Mouse (Mus musculus) spleen, embryonic (tissue): Measurements from ENCODE around the gene Prkcq.
"Not testable (repeated sequence)": the region's sequence is repeated elsewhere in the genome, so short reads cannot be mapped to it uniquely, and the experiment has no call there.

Experiments
- CTCF ChIA-PET: fragments of 350-600 bp; sonication (Branson Sonifier 250); formaldehyde crosslinking; loops from one replicate; lab custom pipeline; 2022; lab: Charles Lee

Prkcq gene

DNA sequence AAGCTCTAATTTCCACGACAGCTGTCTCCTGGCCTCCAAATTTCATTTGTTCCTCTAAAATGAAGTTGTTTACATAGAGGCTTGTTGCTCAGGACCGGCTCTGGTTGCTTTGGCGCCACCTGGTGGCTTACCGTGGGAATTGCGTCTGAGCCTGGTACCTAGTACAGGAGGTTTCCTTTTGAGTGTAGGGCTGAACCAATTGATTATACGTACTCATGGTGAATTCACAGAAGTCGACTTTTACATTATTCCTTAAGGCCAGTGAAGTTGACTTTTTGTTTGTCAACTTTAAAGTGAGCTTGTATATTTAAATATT is 116.6 kb downstream of the Prkcq start:
- CTCF ChIA-PET = interaction anchor here (0.5 kb wide), 1 partner anchor 222 kb away, joined by 4 read pairs; no protein-coding TSS in a partner anchor

DNA sequence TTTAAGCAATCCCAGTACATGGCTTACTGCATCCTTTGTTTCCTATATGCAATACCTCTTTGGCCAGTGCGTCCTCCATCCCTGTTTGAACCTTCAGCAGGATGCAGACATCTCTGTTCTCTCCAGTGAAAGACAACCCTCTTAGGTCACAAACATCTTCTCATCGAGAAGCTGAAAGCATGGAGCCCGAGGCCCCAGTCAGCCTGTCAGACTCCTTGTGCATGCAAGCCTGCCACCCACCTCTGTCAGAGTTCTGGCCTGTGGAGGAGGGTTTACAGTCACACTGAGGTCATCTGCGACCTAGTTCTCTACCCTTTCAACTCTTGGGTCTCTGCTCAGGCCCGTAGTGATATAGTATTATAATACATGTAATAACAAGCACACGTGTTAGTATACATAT is 119.0 kb downstream of the Prkcq start:
- CTCF ChIA-PET = no interaction called here

DNA sequence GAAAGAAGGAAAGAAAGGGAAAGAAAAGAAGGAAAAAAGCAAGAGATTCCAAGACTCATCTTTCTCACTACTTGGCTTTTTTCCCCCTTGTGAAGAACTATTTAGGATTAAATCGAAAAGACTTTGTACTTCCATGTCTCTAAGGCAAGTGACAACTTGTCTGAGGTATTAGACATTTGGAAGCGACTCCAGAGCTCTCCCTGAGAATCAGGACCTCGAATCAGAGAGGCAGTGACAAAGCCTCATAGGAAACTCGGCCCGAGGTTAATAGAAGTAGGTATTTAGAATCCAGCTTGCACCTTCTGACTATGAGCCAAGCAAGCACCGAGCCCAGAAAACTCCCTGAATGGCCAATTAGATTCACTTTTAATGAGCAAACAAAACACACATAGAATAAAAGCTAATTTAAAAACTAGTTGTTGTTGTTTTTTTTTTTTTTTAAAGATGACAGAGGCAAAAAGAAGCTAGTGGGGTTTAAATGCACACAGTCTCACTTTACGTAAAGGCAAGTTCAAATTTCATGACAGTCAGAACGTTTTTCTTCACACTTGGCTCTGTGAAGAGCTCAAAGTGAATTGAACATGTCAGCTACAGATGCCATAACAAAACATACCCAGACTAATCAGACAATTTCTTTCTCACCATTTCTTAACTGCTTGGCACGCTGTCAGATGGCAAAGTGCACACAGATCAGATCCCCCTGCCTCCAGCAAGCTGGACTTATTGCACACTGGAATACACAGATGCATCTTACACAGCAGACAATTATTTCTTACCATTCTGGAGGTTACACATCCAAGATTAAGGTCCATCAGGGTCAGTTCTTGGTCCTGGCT is 119.9 kb downstream of the Prkcq start:
- CTCF ChIA-PET = interaction anchor here (0.7 kb wide), 1 partner anchor 81 kb away, joined by 9 read pairs; no protein-coding TSS in a partner anchor

DNA sequence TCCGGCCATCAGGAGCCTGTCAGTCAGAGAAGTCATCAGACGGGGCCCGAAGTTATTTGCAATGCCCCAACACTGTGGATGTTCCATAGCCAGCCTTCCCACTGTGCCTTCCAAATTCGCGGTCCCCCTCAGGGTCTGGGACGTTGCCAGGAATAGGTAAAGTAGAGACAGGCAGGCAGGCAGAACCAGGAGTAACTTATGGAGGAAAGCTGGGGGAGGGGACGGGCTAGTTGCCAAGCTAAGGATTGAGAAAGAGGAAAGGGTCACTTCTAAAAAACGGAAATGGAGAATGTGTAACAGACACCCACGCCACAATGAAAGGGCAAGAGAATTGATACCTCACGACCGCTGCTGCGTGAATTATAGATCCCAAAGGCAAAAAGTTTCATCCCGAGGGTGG is 121.2 kb downstream of the Prkcq start:
- CTCF ChIA-PET = no interaction called here

DNA sequence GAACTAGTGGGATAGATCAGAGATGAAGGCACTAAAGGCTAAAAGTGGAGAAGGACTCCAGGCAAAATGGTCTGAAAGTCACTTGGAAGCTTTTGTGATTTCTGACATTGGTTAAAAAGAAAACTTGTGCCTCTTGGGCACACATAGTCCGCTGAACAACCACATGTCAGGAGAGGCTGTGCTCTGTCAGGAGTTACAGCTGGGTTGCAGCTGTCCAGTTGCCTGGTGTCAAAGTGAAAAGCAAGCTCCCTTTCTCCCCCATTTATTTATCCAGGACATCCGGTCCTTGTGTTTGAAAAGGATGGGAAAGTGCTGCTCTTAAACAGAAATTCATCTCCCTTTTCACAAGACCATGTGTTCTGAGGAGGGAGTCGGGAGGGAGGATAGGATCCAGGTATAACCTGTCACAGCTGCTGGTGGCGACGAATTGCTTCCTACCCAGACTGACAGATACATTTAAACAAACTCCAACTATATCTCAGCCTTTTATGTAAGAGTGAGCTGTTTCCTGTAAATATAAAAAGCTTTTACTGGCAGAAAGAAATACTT is 122.8 kb downstream of the Prkcq start:
- CTCF ChIA-PET = no interaction called here

DNA sequence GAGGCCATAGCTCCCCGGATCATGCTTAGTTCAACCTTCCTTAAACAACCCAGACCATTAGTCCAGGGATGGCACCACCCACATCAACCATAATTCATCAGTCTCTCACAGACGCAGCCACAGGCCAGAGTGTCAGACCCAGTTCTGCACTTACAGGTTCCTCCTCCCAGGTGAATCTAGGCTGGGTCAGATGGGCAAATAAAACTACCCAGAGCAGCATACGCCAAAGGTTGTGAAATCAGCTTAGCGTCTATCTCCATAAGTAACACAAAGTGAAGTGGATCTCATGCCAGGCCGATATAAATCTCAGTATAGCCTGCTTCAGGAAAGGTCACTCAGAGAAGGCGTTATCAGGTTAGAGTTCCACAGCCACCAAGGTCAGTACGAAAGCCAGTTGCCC is 126.9 kb downstream of the Prkcq start:
- CTCF ChIA-PET = no interaction called here

DNA sequence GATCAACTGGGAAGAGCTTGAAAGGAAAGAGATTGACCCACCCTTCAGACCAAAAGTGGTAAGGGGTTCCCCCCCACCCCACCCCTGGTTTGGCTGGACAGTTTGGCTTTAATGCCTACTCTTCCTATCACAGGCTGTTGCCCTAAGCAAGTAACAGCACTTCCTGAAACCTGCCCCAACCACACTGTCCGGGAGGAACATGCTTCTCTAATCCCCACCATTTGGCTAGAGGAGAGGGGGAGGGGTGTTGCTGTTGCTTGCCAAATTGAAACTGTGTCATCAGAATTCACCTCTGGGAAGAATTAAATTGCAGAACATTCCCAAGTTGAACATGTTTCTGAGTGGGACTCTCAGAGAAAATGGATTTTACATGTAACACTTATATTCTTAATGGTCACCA is 127.5 kb downstream of the Prkcq start:
- CTCF ChIA-PET = interaction anchor here (0.6 kb wide), 1 partner anchor 466 kb away, joined by 3 read pairs; no protein-coding TSS in a partner anchor

DNA sequence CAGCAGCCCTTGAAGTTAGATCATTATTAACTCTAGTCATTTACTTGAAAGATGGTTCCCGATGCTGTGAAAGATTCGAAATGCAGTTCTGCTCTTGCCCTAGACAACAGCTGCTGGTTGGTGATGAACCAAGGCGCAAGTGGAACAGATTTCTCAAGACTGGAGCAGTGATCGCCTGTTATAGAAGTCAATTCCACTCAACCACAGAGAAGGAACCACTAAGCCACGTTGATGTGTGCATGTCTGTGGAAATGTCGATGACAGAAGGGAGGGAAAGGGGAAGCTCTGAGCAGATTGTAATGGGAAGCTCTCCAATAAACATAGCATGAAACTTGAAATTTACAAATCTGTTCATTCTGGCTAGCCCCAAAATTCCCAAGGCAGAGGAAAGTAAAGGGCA is 128.5 kb downstream of the Prkcq start:
- CTCF ChIA-PET = no interaction called here

DNA sequence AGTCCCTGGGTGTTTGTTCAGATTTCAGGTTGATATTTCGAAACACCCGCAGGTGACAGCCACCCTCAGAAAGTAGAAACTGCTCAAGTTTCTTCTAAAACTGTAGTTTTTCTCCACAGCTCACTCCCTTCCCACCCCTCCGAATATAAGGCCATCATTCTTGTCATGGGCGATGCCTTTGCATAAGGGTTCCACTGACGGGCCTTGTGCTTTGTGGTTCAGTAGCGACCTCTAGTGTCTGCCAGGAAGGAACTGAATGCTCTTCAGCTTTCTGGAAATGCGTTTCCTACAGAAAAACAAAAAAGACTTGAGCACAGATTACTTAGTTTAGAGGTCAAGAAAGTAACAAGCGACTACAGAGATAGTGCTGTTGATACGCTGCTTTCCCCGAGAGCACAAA is 148.3 kb downstream of the Prkcq start:
- CTCF ChIA-PET = no interaction called here

DNA sequence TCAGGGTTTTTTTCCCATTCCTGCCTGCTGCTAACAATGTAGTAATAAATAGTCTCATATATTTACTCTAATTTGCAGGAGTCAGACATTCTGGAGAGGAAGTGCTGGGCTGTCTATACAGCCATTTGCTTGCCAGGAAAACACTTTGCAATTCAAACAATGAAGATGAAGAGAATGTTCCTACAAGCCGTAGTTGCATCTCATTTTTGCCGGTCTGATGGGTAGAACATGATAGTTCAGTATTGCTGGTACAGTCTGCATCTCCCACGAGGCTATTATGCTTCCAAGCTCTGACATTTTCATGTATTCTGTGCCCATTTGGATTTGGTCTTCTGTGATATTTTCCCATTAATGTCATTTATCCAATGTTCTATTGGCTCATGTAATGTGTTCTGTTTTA is 150.5 kb downstream of the Prkcq start:
- CTCF ChIA-PET = no interaction called here

DNA sequence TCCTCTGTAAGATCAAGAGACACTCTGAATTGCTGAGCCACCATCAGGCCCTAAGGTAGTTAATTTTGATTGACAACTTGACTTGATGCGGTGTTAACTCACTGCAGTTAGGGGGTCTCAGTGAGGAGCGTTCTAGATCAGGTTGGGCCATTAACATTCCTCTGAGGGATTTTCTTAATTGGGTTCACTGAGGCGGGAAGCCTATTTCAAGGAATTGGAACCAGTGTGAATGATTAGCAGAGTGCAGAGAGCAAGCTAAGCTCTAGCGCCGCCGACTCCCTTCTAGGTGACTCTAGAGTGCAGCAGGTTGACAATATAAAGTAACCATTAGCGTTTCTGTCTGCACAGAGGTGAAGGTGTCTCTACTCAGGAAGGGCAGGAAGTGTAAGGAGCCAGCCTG is 155.4 kb downstream of the Prkcq start:
- CTCF ChIA-PET = no interaction called here

DNA sequence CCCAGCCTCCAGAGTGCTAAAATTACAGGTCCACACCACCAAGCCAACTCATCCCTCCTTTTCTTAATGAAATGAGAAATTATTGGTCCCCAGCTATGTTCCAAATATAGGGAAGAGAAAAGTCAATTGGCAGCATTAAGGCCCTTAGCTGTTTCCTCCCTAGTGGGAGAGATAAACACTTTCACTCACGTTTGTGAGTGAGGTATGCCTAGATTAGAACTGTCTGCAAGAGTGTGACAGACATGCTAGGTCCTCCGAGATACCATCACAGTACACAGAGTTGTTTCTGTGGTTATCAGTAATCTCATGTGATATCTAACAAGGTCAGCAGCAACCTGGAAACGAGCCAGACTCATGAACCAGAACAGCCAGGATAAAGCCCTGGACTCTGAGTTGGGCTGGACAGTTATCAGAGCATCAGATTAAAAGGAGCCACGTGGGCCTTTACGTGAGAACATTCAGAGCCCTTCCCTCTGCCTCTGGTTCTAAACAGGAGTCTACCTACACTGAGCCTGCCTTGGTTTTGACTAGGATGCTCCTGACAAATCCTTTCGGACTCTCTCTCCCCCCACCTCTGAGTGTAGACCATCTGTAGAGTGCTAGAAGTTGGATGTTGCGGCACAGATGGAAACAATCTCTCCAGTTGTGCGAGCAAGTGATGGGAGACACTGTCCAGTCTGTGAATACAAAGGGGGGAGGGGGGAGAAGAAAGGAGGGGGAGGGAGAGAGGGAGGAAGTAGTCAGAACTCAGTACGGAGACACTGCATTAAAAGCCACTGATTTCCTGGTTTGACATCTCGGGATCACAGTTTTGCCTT is 157.7 kb downstream of the Prkcq start:
- CTCF ChIA-PET = no interaction called here

DNA sequence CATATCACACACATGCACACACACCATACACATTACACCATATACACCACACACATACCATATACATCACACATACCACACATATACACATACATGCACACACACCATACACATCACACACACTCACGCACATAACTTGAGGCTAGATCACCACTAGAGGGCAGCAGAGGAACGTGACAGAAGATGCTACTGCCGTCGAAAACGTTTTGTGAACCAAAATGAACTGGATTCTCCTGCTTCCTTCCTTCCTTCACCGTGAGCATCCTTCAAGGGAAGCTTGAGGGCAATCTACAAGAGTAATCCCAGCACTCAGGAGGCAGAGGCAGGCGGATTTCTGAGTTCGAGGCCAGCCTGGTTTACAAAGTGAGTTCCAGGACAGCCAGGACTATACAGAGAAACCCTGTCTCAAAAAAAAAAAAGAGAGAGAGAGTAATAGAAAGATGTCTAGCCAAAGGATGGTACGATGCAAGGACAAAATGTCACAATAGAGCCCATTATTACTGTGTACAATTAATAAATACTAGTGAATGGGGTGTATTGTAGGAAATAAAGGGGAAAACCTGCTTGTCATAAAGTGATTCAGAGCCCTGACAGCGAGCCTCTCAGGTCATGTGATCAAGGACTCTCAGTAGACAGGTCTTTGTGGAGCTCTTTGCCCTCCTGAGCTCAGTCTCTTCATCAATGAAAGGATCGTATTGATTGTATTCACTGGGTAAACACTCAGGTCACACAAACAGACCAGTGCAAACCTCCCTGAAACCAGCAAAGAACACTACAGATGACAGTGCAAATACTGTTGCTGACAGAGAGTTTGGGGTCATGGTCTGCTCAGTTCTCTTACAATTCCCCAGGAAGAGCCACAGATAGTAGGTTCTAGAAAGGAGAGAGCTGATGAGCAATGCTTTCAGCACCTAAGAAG is 159.9 kb downstream of the Prkcq start:
- CTCF ChIA-PET = interaction anchor here (0.6 to 1.4 kb wide), 9 partner anchors 111 to 221 kb away, joined by 3 to 11 read pairs (median 4); no protein-coding TSS in a partner anchor

DNA sequence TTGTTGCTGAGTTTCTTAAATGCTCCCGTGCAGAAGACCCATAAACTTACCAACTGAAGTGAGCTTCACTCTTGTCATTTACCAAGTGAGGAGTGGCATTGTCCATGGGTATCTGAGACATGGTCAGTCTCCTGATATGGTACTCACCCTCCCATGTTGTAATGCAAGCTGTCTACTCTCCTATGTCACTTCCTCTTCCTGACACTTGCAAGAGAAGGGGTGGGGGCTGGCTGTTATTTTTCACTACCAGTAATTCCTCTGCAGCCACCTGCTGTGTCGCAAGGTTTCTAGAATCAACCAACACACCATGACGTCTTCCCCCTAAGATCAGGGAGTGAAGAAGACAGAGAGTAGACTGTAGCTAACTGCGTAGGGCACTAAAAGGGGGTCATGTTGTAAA is 160.6 kb downstream of the Prkcq start:
- CTCF ChIA-PET = interaction anchor here (0.6 to 1.4 kb wide), 7 partner anchors 98 to 210 kb away, joined by 3 to 10 read pairs (median 5); no protein-coding TSS in a partner anchor

DNA sequence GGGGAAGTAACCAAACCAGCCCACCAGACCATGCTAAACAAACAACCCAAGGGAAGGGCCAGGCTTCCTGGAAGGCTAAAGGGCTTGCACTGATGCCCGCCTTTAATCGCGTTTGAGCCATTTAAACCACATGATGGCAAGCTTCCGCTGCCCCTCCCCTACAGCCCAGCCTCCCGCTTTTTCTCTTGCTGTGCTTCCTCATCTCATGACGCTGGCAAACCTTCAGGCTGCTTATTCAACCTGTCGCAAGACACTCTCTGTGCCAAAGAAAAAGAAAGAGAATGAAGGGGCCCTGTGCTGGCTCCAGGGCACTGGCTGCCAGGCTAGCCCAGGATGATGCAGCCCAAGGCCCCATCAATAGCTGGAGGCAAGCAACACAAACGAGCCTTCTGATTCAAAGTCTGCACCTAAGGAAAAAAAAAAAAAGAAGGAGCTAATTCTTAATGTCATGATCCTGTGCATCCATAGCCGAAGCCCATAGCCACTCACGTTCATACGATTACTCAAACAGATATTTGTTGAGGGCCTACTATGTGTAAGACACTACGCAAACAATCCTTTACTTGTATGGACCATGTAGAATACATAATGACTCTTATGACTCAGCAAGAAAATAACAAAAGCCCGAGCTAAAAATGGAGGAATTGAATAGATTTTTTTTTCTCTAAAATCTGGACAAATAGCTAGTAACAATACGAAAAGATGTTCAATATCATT is 161.6 kb downstream of the Prkcq start:
- CTCF ChIA-PET = interaction anchor here (0.6 to 1.3 kb wide), 6 partner anchors 8 to 262 kb away, joined by 3 to 6 read pairs (median 3); no protein-coding TSS in a partner anchor

DNA sequence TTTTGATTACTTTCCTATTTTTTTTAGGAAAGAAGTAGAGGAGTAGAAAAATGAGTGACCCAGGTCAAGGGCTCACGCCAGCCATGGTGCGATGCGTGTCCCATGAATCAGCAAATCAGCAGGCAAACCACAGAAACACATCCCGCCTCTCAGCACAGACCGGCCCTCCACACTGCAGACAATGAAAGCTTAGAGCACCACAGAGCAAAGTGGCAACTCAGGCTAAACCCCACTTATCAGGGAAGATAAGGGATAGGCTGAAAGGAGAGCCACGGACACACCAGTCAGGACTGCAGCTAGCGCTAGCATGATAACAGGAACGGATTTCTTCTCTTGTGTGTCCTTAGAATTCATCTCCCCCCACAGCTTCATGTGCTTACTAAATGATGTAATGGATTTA is 164.4 kb downstream of the Prkcq start:
- CTCF ChIA-PET = interaction anchor here (0.7 kb wide), 1 partner anchor 15 kb away, joined by 3 read pairs; no protein-coding TSS in a partner anchor

DNA sequence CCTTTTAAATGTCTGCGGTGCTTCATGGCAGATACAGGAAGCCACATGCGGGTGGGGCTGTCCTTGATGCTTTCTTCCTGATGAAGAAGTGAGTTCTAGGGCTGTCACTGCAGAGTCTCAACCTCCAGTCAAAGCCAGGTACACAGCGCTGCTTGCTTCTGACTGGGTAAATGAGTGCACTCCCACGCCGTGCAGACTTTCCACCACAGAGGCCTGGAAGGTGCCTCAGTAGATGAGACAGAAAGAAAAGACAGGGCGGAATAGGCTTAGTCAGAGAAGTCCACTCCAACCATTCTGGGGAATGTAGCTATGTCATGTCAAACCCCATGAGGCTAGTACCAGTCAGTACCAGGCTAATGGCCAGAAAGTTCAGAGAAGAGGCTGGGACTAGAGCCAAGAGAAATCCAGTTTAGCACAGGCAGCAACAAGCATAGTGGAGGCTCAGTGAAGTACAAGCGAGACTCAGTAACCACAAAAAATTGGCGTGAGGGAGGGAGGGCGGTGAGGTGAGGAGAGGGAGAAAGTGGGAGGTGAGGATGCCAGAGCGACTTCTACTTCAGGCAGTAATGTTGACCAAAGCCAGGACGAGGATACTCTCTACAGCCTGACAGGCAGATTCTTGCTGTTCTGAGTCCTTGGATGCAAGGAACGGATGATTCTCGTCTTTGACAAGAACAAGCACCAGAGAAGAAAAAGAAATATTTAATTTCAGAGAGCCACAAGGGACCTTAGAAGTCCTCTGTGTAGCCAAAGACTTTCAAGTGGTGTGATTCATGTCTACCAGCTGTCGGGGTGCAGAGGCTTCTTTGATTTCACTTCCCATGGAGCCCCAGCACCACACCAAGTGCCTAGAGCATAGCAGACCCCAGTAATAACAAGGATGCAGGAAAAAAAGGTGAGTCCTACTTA is 167.3 kb downstream of the Prkcq start:
- CTCF ChIA-PET = no interaction called here

DNA sequence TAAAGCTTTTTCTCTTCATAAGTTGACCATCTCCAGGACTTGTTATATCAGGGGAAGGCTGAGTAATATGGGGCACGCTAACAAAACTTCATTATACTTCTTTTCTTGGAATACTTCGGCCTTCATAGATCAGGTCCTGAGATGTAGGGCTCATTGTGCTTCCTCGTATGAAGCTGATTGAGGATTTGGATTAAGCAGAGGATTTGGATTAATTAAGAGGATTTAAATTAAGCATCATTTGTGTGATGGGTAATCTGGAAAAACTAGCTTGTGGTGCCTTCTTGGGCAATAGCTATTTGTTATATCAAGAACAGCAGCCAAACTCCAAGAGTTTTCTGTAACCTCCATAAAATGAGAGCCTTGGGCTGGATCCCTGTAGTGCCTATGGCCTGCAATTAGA is 172.8 kb downstream of the Prkcq start:
- CTCF ChIA-PET = no interaction called here

DNA sequence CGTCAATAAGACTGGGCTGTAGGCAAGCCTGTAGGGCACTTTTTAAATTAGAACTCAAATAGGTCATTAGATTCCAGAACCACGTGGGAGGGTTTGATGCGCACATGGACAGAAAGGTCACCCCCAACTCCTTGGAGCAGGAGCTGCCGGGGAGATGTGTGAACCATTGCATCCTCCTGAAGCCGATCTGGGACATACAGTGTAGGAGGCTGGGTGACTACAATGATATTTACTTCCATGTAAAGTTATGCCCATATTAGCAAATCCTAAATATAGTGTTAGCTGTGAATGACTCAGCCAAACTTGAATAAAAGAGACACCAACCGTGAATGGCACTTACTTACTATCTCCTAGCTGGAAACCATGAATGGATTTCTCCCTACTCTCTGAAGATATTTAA is 174.5 kb downstream of the Prkcq start:
- CTCF ChIA-PET = not testable (repeated sequence)
